Mouse (Mus musculus): Measurements from ENCODE around the gene C130073F10Rik.
A peak's percentile ranks its signal among the peaks of the same experiment; 100 is the strongest.
"Not testable (repeated sequence)": the region's sequence is repeated elsewhere in the genome, so short reads cannot be mapped to it uniquely, and the experiment has no call there.

C130073F10Rik gene

DNA sequence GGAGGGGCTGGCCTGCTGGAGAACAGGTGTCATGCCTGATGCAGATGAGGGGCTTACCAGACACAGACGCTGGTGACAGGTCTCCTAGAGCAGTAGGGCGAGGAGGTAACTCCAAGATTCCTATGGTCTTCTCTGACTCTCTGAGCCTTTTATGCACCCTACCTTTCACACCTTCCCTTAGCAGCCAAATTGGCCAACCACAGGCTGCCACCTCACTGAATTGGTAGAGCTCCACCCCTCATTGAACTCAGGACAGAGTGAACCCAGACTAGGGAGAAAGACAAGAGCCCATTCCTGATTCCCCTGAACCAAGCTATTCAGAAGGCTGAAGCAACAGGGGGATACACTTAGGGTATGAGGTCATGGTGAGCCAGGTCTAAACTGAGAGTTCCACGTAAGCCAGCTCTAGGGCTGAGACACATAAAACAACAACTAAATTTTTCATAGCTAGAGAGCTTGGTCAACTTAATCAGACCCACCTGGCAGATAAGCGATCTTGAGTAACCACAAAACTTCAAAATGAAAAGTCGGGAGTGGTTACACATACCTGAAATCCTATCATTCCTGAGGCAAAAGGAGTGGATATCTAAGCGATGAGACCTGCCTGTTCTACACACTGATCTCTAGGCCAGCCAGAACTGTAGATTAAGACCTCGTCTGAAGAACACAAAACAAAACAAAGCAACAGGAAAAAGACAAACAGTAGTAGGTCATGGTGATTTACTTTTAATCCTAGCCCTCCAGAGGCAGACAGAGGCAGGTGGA, at the start of gene C130073F10Rik:
Gene C130073F10Rik (minus strand): TSS at position 134 of the 765 bp plus-strand sequence.
- no peak for DNase-seq

DNA sequence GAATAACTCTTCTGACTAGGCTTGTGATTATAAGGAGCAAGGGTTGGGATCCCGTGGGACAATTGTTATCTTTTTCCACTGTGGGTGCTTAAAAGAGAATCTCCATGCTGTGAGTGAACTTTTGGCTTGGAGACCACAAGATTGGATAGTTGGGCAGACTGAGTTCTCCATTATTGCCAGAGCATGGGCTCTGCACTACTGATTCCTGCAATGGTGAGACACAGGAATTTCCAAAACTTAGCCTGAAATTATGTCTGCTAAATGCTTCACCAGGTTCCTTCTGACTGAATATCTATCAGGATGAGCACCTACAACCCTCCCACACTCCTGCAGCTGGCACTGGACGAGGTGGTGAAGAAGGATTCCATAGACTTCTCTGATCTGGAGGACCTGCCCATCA, 46.5 kb upstream of the C130073F10Rik start, which contains the start of gene Gm12794:
Gene Gm12794 (plus strand): TSS at position 301 of the 400 bp plus-strand sequence.
- DNase-seq = not testable (repeated sequence)

DNA sequence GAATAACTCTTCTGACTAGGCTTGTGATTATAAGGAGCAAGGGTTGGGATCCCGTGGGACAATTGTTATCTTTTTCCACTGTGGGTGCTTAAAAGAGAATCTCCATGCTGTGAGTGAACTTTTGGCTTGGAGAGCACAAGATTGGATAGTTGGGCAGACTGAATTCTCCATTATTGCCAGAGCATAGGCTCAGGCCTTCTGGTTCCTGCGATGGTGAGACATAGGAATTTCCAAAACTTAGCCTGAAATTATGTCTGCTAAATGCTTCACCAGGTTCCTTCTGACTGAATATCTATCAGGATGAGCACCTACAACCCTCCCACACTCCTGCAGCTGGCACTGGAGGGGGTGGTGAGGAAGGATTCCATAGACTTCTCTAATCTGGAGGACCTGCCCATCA, 15.2 kb upstream of the C130073F10Rik start, which contains the start of gene Gm12800:
Gene Gm12800 (plus strand): TSS at position 301 of the 400 bp plus-strand sequence.
- DNase-seq = not testable (repeated sequence)

GRCm38 (mm10) chr4:101889377-101889776, 4.2 kb downstream of the C130073F10Rik start:
- no peak for DNase-seq

- DNase-seq = no peak
Measured at GRCm38 (mm10) chr4:101883641-101884040, 9.9 kb downstream of the C130073F10Rik start.

GRCm38 (mm10) chr4:101875687-101876086, 17.9 kb downstream of the C130073F10Rik start:
- DNase-seq = not testable (repeated sequence)

- not testable (repeated sequence) for DNase-seq
Measured at GRCm38 (mm10) chr4:101872031-101872430, 21.6 kb downstream of the C130073F10Rik start.

DNA sequence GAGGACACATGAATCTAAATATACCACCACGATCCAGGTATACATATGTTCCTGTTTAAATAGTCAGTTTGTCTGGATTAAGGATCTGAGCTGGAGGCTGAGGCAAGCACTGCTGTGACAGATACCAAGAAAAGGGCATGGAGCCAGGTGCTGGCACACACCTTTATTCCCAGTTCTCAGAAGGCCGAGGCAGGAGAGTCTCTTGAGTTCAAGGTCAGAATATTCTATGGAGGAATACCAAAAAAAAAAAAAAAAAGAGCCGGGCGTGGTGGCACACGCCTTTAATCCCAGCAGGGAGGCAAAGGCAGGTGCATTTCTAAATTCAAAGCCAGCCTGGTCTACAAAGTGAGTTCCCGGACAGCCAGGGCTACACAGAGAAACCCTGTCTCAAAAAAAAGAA, 31.3 kb downstream of the C130073F10Rik start:
- no peak for DNase-seq

DNA sequence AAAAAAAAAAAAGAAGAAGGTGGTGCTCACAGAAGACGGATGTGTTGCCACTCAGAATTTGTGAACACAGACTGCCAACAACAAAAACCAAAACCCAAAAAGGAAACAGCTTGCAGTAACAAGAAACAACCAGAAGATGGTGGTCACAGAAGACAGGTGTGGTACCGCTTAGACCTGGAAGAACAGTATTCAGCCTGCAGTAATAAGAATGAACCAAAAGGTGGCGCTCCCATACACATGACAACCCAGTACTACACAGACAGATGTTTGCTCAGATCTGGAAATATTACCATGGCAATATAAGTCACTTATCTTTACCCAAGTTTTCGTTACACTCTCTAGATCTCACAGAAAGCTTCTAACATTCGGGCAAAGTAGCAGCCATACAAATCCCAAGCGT, 32.7 kb downstream of the C130073F10Rik start:
- DNase-seq = peak; percentile 4

DNA sequence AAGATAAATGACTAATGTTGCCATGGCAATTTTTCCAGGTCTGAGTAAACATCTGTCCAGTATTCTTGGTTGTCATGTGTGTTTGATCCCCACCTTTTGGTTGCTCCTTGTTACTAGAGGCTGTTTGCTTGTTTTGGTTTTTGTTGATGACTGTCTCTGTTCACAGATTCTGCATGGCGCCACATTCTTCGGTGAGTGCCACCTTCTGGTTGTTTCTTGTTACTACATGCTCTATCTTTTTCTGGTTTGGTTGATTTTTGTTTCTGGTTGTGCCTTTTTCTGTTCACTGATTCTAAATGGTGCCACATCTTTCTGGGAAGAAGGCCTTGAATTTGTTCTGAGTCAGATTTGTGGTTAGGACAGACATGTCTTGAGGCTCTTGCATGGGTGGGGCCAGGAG, 42.7 kb downstream of the C130073F10Rik start:
- no peak for DNase-seq

GRCm38 (mm10) chr4:101843923-101844322, 49.7 kb downstream of the C130073F10Rik start, which contains the start of gene B020004J07Rik:
TSS of gene B020004J07Rik (minus strand) at chr4:101844023.
- not testable (repeated sequence) for DNase-seq
